Mouse (Mus musculus): Measurements from ENCODE around the gene Acox2.
A peak's percentile ranks its signal among the peaks of the same experiment; 100 is the strongest.

The Acox2 gene

GRCm38 (mm10) chr14:8209896-8210295, 49.3 kb downstream of the Acox2 start:
- no peak for DNase-seq

- DNase-seq: peak; percentile 47
These were observed 50.3 kb downstream of the Acox2 start for GRCm38 (mm10) chr14:8208876-8209275.

GRCm38 (mm10) chr14:8207543-8207942, 51.6 kb downstream of the Acox2 start:
- no peak for DNase-seq

DNA sequence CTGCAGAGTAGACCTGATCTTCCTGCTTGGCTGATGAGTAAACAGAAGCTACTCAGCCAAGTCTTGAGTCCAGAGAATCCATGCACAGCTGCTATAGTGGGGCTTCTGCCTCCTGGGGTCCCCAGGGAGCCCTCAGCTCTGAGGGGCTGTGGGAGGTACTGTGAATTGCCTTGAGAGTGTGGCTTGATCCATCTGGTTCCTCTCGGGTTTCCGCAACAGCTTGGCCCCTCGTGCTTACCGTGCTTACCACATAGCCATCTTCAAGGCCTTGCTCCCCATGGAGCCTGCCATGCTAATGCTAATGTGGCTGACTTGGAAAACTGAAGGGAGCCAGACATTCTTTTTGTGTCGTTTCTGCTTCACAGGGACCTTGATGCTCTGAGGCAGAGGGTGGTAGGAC, 52.0 kb downstream of the Acox2 start:
- no peak for DNase-seq

DNA sequence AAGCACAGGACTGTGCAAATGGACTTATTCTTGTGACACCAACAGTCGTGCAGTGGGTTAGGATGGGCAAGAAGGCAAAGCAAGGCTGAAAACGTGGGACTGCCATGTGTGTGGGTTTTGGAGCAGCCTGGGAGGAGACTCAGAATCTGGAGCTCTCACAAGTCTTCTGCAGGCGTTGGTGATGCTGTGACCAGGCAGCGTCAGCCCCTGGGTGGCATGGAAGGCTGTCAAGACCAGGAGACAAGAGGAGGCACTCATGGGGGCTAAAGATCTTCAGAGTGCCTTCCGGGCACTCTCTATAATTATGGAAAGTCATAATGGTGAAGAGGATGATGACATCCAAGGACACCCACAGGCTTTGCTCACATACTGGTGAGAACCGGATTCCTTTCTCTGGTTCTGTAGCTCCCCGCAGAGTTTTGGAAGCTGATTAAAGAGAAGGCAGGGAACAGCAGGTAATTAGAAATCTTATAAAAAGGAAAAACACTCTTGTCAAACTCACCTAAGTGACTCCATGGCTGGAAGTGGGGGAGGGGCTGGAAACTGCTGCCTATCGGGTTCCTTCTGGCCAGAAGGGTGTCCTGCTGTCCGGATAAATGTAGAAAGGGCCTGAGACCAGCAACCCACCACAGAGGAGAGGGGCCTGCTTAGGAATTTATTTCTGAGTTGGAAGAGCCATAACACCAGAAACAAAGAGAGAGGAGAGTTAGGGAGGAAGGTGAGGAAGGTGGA, 52.8 kb downstream of the Acox2 start:
- DNase-seq: no peak

DNA sequence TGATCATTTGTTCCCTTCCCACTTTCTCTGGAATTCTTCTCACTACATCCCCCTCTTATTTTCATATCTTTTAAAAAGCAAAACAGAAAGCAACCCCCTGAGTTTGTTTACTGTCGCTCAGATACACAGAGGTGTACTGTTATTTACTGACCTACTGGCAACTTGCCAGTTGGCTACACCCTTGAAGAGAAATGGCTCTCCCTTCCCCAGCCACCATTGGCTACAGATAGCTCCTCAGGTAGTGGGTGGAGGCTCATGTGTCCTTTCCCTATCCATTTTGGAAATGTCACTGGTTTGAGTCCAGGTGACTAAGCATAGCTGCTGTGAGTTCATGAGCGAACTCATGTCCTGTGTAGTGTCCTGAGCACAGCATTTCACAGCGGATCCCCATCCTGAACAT, 57.4 kb downstream of the Acox2 start:
- DNase-seq: no peak

GRCm38 (mm10) chr14:8200769-8201168, 58.4 kb downstream of the Acox2 start:
- DNase-seq: no peak

DNA sequence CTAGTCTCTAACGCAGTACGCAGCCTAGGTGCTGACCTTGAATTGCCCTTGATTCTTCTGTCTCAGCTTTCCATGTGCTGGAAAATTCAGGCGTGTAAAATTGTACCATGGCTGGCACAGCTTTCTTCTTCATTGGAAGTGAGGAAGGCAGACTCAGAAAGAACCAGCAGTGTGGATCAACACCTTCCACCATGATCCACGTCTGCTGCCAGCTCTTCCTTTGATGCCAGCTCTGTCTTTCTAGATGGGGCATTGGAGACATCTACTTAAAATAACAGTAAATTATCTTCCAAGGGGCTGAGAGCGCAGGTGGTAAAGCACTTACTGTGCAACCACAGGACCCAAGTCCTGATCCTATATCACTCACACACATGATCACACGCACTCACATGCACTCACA, 66.4 kb downstream of the Acox2 start:
- DNase-seq: no peak

- DNase-seq: no peak
These were observed 67.7 kb downstream of the Acox2 start for GRCm38 (mm10) chr14:8191331-8191965.

DNA sequence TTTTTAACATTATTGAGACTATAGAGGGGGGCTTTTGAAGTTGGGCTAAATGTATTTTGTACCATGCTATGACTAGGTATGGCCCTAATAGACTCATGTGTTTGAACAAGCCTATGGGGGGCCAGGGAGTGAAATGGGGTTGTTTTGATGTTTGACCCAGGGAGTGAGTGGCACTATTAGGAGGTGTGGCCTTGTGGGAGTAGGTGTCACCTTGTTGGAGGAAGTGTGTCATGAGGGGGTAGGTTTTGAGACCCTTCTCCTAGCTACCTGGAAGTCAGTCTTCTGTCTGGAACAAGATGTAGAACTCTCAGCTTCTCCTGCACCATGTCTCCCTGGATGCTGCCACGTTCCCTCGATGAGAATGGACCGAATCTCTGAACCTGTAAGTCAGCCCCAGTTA, 68.6 kb downstream of the Acox2 start:
- no peak for DNase-seq

DNA sequence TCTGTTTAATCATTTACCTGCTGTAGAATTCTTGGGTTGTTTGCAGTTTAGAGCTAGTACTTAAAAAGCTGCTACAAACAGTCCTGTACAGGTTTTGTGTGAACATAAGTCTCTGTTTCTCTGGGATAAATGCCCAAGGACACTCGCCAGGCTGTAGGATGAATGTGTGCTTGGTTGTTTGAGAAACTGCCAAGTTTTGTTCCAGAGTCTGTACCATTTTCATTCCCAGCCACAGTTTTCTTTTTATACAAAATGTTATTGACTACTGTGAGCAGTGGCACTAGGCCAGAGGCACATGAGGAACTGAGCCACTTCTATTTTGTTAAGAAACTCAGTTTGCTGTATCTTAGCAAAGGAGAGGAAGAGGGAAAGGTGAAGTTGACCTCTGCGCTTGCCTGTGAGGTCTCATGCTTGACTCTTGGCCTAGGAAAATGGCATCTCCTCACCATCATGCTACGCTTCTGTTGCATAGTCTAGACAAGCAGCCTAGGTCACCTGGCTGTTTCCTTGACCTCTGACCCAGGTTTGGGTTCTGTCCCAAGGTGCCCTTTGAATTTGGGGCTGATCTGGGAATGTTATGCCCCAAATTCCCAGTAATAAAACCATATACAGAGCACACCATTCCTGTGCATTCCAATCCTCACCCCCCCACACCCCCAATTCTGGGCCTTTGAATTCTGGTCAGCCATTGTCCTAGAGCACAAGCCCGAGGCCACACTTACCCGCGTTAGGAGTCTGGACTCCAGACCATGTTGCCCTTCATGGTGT, 72.7 kb downstream of the Acox2 start:
- DNase-seq: no peak

DNA sequence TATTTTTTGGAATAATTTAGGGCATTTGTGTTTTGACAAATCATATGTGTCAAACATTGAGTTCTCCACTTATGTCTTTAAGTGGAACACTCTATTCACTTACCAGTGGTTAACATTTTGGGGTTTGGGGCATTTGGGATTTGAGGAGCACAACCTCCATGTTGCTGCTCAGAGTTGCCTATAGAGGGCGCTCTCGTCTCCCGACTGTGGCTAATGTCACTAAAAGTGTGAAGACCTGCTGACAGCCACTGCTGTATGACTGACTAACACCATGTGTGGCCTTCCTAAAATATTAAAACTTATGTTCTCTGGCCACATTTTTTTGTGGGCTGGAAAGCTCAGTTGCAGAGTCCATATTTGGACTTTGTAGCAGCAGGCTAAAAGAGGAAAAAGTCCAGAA, 75.8 kb downstream of the Acox2 start:
- no peak for DNase-seq

DNA sequence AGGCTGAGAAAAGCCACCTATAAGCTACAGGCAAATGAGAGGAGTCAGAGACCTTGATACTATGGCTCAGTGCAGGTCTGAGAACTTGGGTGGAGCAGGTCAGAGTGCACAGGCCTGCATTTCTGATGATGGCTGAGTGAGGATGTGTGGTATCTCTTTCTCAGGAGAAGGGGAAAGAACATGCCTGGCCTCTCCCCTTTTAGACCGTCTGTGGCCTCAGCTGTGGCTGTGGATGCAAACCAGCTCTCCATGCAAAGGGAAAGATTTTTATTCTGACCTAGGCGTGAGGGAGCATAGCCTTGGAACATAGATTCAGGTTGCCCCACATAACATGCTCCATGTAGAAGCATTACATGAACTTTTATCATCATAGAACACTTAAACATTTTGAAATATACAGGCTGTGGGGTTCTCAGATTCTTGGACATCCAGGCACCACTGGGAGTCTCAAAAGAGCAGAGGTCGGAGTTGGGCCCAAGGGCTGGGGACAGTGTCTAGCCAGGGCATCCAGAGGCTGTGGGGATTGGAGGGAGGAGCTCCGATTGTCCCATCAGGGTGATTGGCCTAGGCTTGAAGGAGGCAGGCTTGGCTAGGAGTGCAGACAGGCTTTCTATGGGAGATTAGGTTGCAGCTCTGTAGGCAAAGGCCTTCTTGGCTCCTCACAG, 78.7 kb downstream of the Acox2 start:
- no peak for DNase-seq

DNA sequence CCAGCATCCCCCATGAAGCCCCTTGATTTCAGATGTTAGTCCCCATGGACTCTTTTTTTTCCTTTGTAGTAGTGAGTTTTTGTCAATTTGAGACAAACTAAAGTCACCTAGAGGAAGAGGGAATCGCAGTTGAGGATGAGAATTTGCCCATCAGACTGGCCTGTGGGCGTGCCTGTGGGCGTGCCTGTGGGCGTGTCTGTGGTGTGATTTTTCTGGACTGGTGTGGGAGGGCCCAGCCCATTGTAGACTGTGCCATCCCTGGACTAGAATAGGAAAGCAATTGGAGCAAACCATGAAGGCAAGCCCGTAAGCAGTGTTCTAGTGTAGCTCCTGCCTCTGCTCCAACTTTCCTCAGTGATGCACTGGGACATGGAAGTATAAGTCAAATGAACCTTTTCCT, 82.9 kb downstream of the Acox2 start:
- DNase-seq: no peak

Measured in cerebellum, adult 9-10 months (tissue).